Comparison of ENCODE assay signal across 8 mouse cellular contexts in genomic region chr2:136714008-136714411, GRCm38 (mm10). TPM values are rescaled to one million over a fixed set of nuclear protein-coding genes. Genes with fewer than 3 reads are reported as not detected.
DNase-seq lines count a peak whose midpoint lies in the region; ATAC-seq and TF ChIP-seq lines count a peak whose summit lies in the region.

No protein-coding gene starts in this region.

- H3K4me1 ChIP-seq in forebrain, embryonic 10.5 days, result peaks cover 38% of the 10 kb centered on the region
- peaks cover 12 to 13% of the 10 kb centered on the region in 2 experiments; a peak in 3 of 4 replicates for H3K4me1 ChIP-seq in heart, embryonic 14.5 days (ENCODE audit: control insufficient read depth in 2 of 2, insufficient read depth in 2 of 2, low read length in 2 of 2)
- peaks cover 6% of the 10 kb centered on the region for H3K4me1 ChIP-seq in kidney, embryonic 16.5 days (ENCODE audit: insufficient read depth, low read length)

- no peaks in the 10 kb centered on the region for H3K36me3 ChIP-seq in forebrain, embryonic 10.5 days (replicated peaks)
- H3K36me3 ChIP-seq in heart, embryonic 14.5 days (ENCODE audit: control insufficient read depth, insufficient read depth, low read length), result no peaks in the 10 kb centered on the region
- no peaks in the 10 kb centered on the region for H3K36me3 ChIP-seq in kidney, embryonic 16.5 days (ENCODE audit: insufficient read depth, low read length)
- H3K36me3 ChIP-seq in myocyte (ENCODE audit: control insufficient read depth, insufficient read depth), result no peaks in the 10 kb centered on the region

- H3K4me2 ChIP-seq in heart, embryonic 14.5 days (ENCODE audit: low read length), result peak overlapping the region; percentile 70
- H3K4me2 ChIP-seq in kidney, embryonic 16.5 days (replicated peaks; ENCODE audit: low read depth, low read length), result peak overlapping the region; percentile 49
- no peak overlapping the region for H3K4me2 ChIP-seq in myocyte (ENCODE audit: low read depth)

- H3K9me3 ChIP-seq in forebrain, embryonic 10.5 days, result no peaks in the 10 kb centered on the region
- H3K9me3 ChIP-seq in heart, embryonic 14.5 days (ENCODE audit: control insufficient read depth, low read length), result no peaks in the 10 kb centered on the region
- H3K9me3 ChIP-seq in kidney, embryonic 16.5 days (ENCODE audit: low read length), result no peaks in the 10 kb centered on the region

- no peaks in the 10 kb centered on the region for H3K79me2 ChIP-seq in myocyte (ENCODE audit: control insufficient read depth, insufficient read depth)

- WGBS in forebrain, embryonic 10.5 days, result under 1% methylated on average over 22 of the region's 22 CpGs
- WGBS in heart, embryonic 14.5 days, result 1% methylated on average over 22 of the region's 22 CpGs
- WGBS in kidney, embryonic 16.5 days, result under 1% methylated on average over 22 of the region's 22 CpGs

- peak; percentile 61; the same call in 1 of the 2 replicates for ATAC-seq in heart, embryonic 14.5 days (ENCODE audit: insufficient number of reproducible peaks, insufficient read depth, low FRiP score, low read depth)
- peak; percentile 99 for ATAC-seq in kidney, embryonic 16.5 days (ENCODE audit: low FRiP score, low TSS enrichment)

- H3K9ac ChIP-seq in heart, embryonic 14.5 days (ENCODE audit: low read length), result no peak overlapping the region
- no peak overlapping the region for H3K9ac ChIP-seq in kidney, embryonic 16.5 days (replicated peaks; ENCODE audit: low read length)

- no peak overlapping the region; the same call in 1 of the 2 replicates for H3K27ac ChIP-seq in forebrain, embryonic 10.5 days
- no peak overlapping the region for H3K27ac ChIP-seq in heart, embryonic 14.5 days (replicated peaks in 1 of 2; ENCODE audit: control insufficient read depth in 1 of 2, insufficient read depth in 1 of 2, low read depth in 2 of 2, low read length in 2 of 2)
- no peak overlapping the region for H3K27ac ChIP-seq in kidney, embryonic 16.5 days (ENCODE audit: low read length)

- no peak overlapping the region for H3ac ChIP-seq in myocyte (ENCODE audit: control insufficient read depth, insufficient read length)

- TF ChIP-seq POLR2A in brain, embryonic 14.5 days (IDR thresholded peaks at IDR 0.05; ENCODE audit: borderline replicate concordance, extremely low read depth, insufficient read depth, insufficient read length, poor library complexity, severe bottlenecking), result no peak
- TF ChIP-seq POLR2A in myocyte (IDR thresholded peaks at IDR 0.05; ENCODE audit: insufficient read length, low read depth), result no peak

- H3K4me3 ChIP-seq in forebrain, embryonic 10.5 days, result peak overlapping the region; percentile 67
- peak overlapping the region in 1 of 2 experiments; percentile 36; a peak in 1 of 4 replicates for H3K4me3 ChIP-seq in heart, embryonic 14.5 days (ENCODE audit: control insufficient read depth in 1 of 2, insufficient read depth in 1 of 2, low read depth in 1 of 2, low read length in 2 of 2)
- 0 out of 2 replicates have a peak overlapping the region, but pooled peaks have one; percentile 23 for H3K4me3 ChIP-seq in kidney, embryonic 16.5 days (ENCODE audit: low read length)
- H3K4me3 ChIP-seq in myocyte, result no peak overlapping the region

- H3K27me3 ChIP-seq in forebrain, embryonic 10.5 days (ENCODE audit: poor library complexity, severe bottlenecking), result peaks cover 10% of the 10 kb centered on the region
- H3K27me3 ChIP-seq in heart, embryonic 14.5 days (ENCODE audit: control insufficient read depth, insufficient read depth, low read length), result peaks cover 4% of the 10 kb centered on the region; the same call in 1 of the 2 replicates
- no peaks in the 10 kb centered on the region; the same call in 1 of the 2 replicates for H3K27me3 ChIP-seq in kidney, embryonic 16.5 days (ENCODE audit: insufficient read depth, low read length)
- no peaks in the 10 kb centered on the region for H3K27me3 ChIP-seq in myocyte (ENCODE audit: control insufficient read depth, insufficient read depth, insufficient read length)

- TF ChIP-seq CTCF in brain, embryonic 14.5 days (IDR thresholded peaks at IDR 0.05; ENCODE audit: borderline replicate concordance, extremely low read depth, insufficient read depth, insufficient read length), result no peak

- peak; percentile 3 for DNase-seq in 416B (ENCODE audit: low read depth)
- peak; percentile 82 for DNase-seq in brain, embryonic 14.5 days (ENCODE audit: low read depth)
- peak; percentile 76 for DNase-seq in forebrain, embryonic 10.5 days (ENCODE audit: extremely low spot score, low spot score)
- DNase-seq in liver, result peak; percentile 74
- DNase-seq in testis, postnatal 14 days (ENCODE audit: low spot score), result peak; percentile 78

TF ChIP-seq in myocyte, 11 proteins besides CTCF, POLR2A, EP300 and RAD21:
- TF ChIP-seq MYOD1 (IDR thresholded peaks at IDR 0.05; ENCODE audit: control insufficient read depth in 1 of 3, insufficient read length in 2 of 3, low read depth in 2 of 3) (no peak), REST (IDR thresholded peaks at IDR 0.05; ENCODE audit: insufficient read depth, insufficient read length) (peak; percentile 96), TCF3 (IDR thresholded peaks at IDR 0.05; ENCODE audit: insufficient read length, low read depth) (peak; percentile 4), CEBPB (IDR thresholded peaks at IDR 0.05; ENCODE audit: insufficient read depth, poor library complexity, severe bottlenecking) (no peak), USF1 (IDR thresholded peaks at IDR 0.05; ENCODE audit: low read depth) (no peak), E2F4 (IDR thresholded peaks at IDR 0.05; ENCODE audit: insufficient read depth) (peak; percentile 20)

RNA-seq across cellular contexts. Expression of gene Snap25, which starts 0.8 kb away (rescaled TPM):
- polyA plus RNA-seq in brain, embryonic 14.5 days (2012; rRNA removed), result 111 and 153 TPM in 2 replicates
- 3.6 and 4.7 TPM in 2 replicates for polyA plus RNA-seq in forebrain, embryonic 10.5 days (2016; fragmentation: Nextera tagmentation; extraction: Ambion mirVana)
- polyA plus RNA-seq in heart, embryonic 14.5 days (2014; fragmentation: Nextera tagmentation; extraction: Ambion mirVana), result 0.47 and 1.4 TPM in 2 replicates
- polyA plus RNA-seq in kidney, embryonic 16.5 days (2015; fragmentation: Nextera tagmentation; extraction: Ambion mirVana), result 1.2 and 2.8 TPM in 2 replicates
- polyA plus RNA-seq in myocyte (2012; fragmentation: generic; extraction: Trizol), result not detected

Comparison
In these comparisons a context has a peak if more than half of its experiments do, and no peak if none do; other contexts are left out.
1. DNase-seq: peak in every context shown above with its lines; median percentile 82 in brain, embryonic 14.5 days; 78 in testis, postnatal 14 days; 76 in forebrain, embryonic 10.5 days; 74 in liver; 3 in 416B.
2. RNA of gene Snap25, which starts 0.8 kb away (polyA plus RNA-seq): 111 to 153 TPM in brain, embryonic 14.5 days; 3.6 to 4.7 TPM in forebrain, embryonic 10.5 days, 0.47 to 1.4 TPM in heart, embryonic 14.5 days, 1.2 to 2.8 TPM in kidney, embryonic 16.5 days and not detected in myocyte (single experiment); every median in the first group is over 10 times any median in the second.